Mouse (Mus musculus) testis, postnatal 14 days (tissue): ENCODE data around the gene Fam57b.

Experiments used
- DNase-seq: peaks from one replicate; pipeline ENCODE4 v3.0.0; 2021; ENCODE audit warnings: low spot score

Fam57b gene

DNA sequence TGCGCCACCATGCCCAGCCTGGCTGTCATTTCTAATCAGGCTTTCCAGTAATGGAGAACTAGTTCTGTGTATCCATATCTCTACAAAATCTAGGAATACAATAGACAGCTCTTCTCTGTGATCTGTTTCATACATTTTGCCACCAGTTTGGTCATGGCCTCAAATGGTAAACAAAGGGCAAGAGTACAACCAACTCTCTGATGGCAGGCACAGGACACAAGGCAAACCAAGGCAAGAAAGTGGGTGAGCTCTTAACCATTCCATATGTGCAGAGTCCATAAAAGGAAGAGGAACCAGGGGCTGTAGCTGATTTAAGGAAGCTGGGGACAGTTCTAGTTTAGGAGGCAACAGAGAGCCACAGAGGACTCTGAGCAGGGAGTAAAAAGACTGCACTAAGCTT is 79.8 kb downstream of the Fam57b start:
- DNase-seq = no peak
